ENCODE assay signal across 8 mouse cellular contexts in genomic region chr13:12614591-12614990, GRCm38 (mm10). TPM values are rescaled to one million over a fixed set of nuclear protein-coding genes. Genes with fewer than 3 reads are reported as not detected.
DNase-seq lines count a peak whose midpoint lies in the region; ATAC-seq and TF ChIP-seq lines count a peak whose summit lies in the region.
"Not testable (repeated sequence)": the region's sequence is repeated elsewhere in the genome, so short reads cannot be mapped to it uniquely, and the experiment has no call there.
"Had no signal": no experiment of that assay in that cellular context is flagged by ENCODE, and none has a peak within 500 bp of the region (broad histone marks: within the 10 kb centered on the region; RNA-seq: fewer than 3 reads in every experiment).

No protein-coding gene starts in this region.

- 91% methylated on average over 7 of the region's 7 CpGs for WGBS in embryonic facial prominence, embryonic 11.5 days
- 29% methylated on average over 7 of the region's 7 CpGs for WGBS in heart, embryonic 11.5 days (ENCODE audit: insufficient replicate concordance)
- 17% methylated on average over 7 of the region's 7 CpGs for WGBS in heart, embryonic 13.5 days
- 29% methylated on average over 7 of the region's 7 CpGs for WGBS in heart, embryonic 15.5 days
- 20% methylated on average over 7 of the region's 7 CpGs for WGBS in heart, postnatal 0 days
- 73% methylated on average over 7 of the region's 7 CpGs for WGBS in limb, embryonic 13.5 days

- H3K36me3 ChIP-seq in embryonic facial prominence, embryonic 11.5 days (replicated peaks; ENCODE audit: control insufficient read depth, insufficient read depth, low read depth, low read length); heart, embryonic 11.5 days (ENCODE audit: control insufficient read depth, insufficient read depth, low read length); heart, embryonic 15.5 days; heart, postnatal 0 days (replicated peaks; ENCODE audit: control insufficient read depth, insufficient read depth, low read length): not testable (repeated sequence)
- H3K36me3 ChIP-seq in heart, embryonic 13.5 days, result peaks cover 10% of the 10 kb centered on the region
- peaks cover 11% of the 10 kb centered on the region for H3K36me3 ChIP-seq in limb, embryonic 13.5 days

- H3K27ac ChIP-seq in embryonic facial prominence, embryonic 11.5 days (replicated peaks; ENCODE audit: low read depth, low read length); limb, embryonic 13.5 days: not testable (repeated sequence)
- H3K27ac ChIP-seq in heart, embryonic 11.5 days (ENCODE audit: low read depth, low read length), result peak overlapping the region; percentile 57; the same call in 1 of the 2 replicates
- peak overlapping the region; percentile 86 for H3K27ac ChIP-seq in heart, embryonic 13.5 days (replicated peaks)
- peak overlapping the region; percentile 79 for H3K27ac ChIP-seq in heart, embryonic 15.5 days
- H3K27ac ChIP-seq in heart, postnatal 0 days (ENCODE audit: low read depth), result peak overlapping the region; percentile 69

- not testable (repeated sequence) for DNase-seq in embryonic facial prominence, embryonic 11.5 days (ENCODE audit: low spot score)
- DNase-seq in heart, adult 11 months, result peak; percentile 34
- peak; percentile 62 for DNase-seq in heart, postnatal 0 days (ENCODE audit: low spot score)

- H3K27me3 ChIP-seq in embryonic facial prominence, embryonic 11.5 days (ENCODE audit: control insufficient read depth, insufficient read depth, low read length); heart, embryonic 11.5 days (ENCODE audit: control insufficient read depth, insufficient read depth, low read length); heart, embryonic 13.5 days (replicated peaks); heart, embryonic 15.5 days; heart, postnatal 0 days (ENCODE audit: control insufficient read depth, insufficient read depth, low read length); limb, embryonic 13.5 days: not testable (repeated sequence)

- not testable (repeated sequence) for H3K4me3 ChIP-seq in embryonic facial prominence, embryonic 11.5 days (ENCODE audit: low read depth, low read length); heart, embryonic 11.5 days (ENCODE audit: low read depth, low read length); heart, embryonic 13.5 days; heart, embryonic 15.5 days; heart, postnatal 0 days (ENCODE audit: low read depth, low read length); limb, embryonic 13.5 days

- 0 out of 2 replicates have a peak, but pooled peaks have one; percentile 29 for ATAC-seq in embryonic facial prominence, embryonic 11.5 days (replicated peaks; ENCODE audit: insufficient number of reproducible peaks, low FRiP score, low TSS enrichment, low read depth)
- ATAC-seq in heart, embryonic 11.5 days (replicated peaks; ENCODE audit: insufficient number of reproducible peaks, low FRiP score, low TSS enrichment), result peak; percentile 45
- peak; percentile 45; the same call in 1 of the 2 replicates for ATAC-seq in heart, embryonic 13.5 days (ENCODE audit: extremely low read depth, insufficient number of reproducible peaks, low FRiP score, low TSS enrichment)
- ATAC-seq in heart, embryonic 15.5 days (replicated peaks; ENCODE audit: insufficient number of reproducible peaks, insufficient read depth, low FRiP score, low read depth), result peak; percentile 83
- peak; percentile 77 for ATAC-seq in heart, postnatal 0 days (ENCODE audit: insufficient read depth, low read depth)
- ATAC-seq in limb, embryonic 13.5 days (ENCODE audit: low FRiP score, low read depth), result peak; percentile 68

- not testable (repeated sequence) for H3K9ac ChIP-seq in embryonic facial prominence, embryonic 11.5 days (replicated peaks; ENCODE audit: low read length); heart, embryonic 11.5 days (ENCODE audit: low read depth, low read length); heart, embryonic 13.5 days; heart, embryonic 15.5 days; heart, postnatal 0 days (replicated peaks; ENCODE audit: low read depth, low read length); limb, embryonic 13.5 days

- not testable (repeated sequence) for TF ChIP-seq CTCF in heart, postnatal 0 days (IDR thresholded peaks at IDR 0.05; ENCODE audit: low read depth)

- H3K4me2 ChIP-seq in embryonic facial prominence, embryonic 11.5 days (ENCODE audit: low read depth, low read length); limb, embryonic 13.5 days (replicated peaks): not testable (repeated sequence)
- peak overlapping the region; percentile 16; the same call in 1 of the 2 replicates for H3K4me2 ChIP-seq in heart, embryonic 11.5 days
- peak overlapping the region; percentile 47 for H3K4me2 ChIP-seq in heart, embryonic 13.5 days
- H3K4me2 ChIP-seq in heart, embryonic 15.5 days, result peak overlapping the region; percentile 43
- peak overlapping the region; percentile 30; the same call in 1 of the 2 replicates for H3K4me2 ChIP-seq in heart, postnatal 0 days (ENCODE audit: low read depth, low read length)

- H3K4me1 ChIP-seq in embryonic facial prominence, embryonic 11.5 days (ENCODE audit: control insufficient read depth, insufficient read depth, low read length); heart, embryonic 11.5 days (ENCODE audit: control insufficient read depth, insufficient read depth, low read length); heart, embryonic 15.5 days (replicated peaks); heart, postnatal 0 days (ENCODE audit: control insufficient read depth, insufficient read depth); limb, embryonic 13.5 days: not testable (repeated sequence)
- peaks cover 26% of the 10 kb centered on the region for H3K4me1 ChIP-seq in heart, embryonic 13.5 days

- not testable (repeated sequence) for H3K9me3 ChIP-seq in embryonic facial prominence, embryonic 11.5 days (replicated peaks; ENCODE audit: control insufficient read depth, low read length); heart, embryonic 11.5 days (replicated peaks; ENCODE audit: control insufficient read depth, low read length); heart, embryonic 13.5 days; heart, embryonic 15.5 days (replicated peaks); heart, postnatal 0 days (replicated peaks; ENCODE audit: control insufficient read depth, low read length); limb, embryonic 13.5 days

- TF ChIP-seq EP300 in heart, postnatal 0 days (IDR thresholded peaks at IDR 0.05; ENCODE audit: low read depth), result not testable (repeated sequence)

RNA-seq across cellular contexts. Expression of gene Ero1lb, which starts 48.9 kb away (rescaled TPM):
- polyA plus RNA-seq in embryonic facial prominence, embryonic 11.5 days (2014; fragmentation: Nextera tagmentation; extraction: Ambion mirVana), result 7.8 and 8.8 TPM in 2 replicates
- 7.2 and 7.7 TPM in 2 replicates for polyA plus RNA-seq in heart, embryonic 11.5 days (2014; fragmentation: Nextera tagmentation; extraction: Ambion mirVana)
- 5.9 and 6.2 TPM in 2 replicates for polyA plus RNA-seq in heart, embryonic 13.5 days (2015; fragmentation: Nextera tagmentation; extraction: Ambion mirVana)
- 5.1 and 5.4 TPM in 2 replicates for polyA plus RNA-seq in heart, embryonic 15.5 days (2015; fragmentation: Nextera tagmentation; extraction: Ambion mirVana)
- total RNA-seq in heart, postnatal 0 days (2014; rRNA removed; ENCODE audit: low replicate concordance), result 1.4 and 8.2 TPM in 2 replicates
- polyA plus RNA-seq in heart, postnatal 0 days (2015; fragmentation: Nextera tagmentation; extraction: Ambion mirVana), result 2.4 and 2.5 TPM in 2 replicates
- 5.5 and 5.7 TPM in 2 replicates for polyA plus RNA-seq in limb, embryonic 13.5 days (2015; fragmentation: Nextera tagmentation; extraction: Ambion mirVana)
- polyA plus RNA-seq: erythroblast, embryonic 14.5 days had no signal

Comparison
In these comparisons a context has a peak if more than half of its experiments do, and no peak if none do; other contexts are left out.
1. ATAC-seq: peak in every context shown above with its lines; median percentile 83 in heart, embryonic 15.5 days; 77 in heart, postnatal 0 days; 68 in limb, embryonic 13.5 days; 45 in heart, embryonic 11.5 days; 45 in heart, embryonic 13.5 days; 29 in embryonic facial prominence, embryonic 11.5 days.